Mouse (Mus musculus): ENCODE data around the gene BC037034. TPM values are rescaled to one million over a fixed set of nuclear protein-coding genes. Genes with fewer than 3 reads are reported as not detected.

Gene BC037034
- total RNA-seq, 2 experiments from 2014 or later = 20.6 to 30.4 TPM

DNA sequence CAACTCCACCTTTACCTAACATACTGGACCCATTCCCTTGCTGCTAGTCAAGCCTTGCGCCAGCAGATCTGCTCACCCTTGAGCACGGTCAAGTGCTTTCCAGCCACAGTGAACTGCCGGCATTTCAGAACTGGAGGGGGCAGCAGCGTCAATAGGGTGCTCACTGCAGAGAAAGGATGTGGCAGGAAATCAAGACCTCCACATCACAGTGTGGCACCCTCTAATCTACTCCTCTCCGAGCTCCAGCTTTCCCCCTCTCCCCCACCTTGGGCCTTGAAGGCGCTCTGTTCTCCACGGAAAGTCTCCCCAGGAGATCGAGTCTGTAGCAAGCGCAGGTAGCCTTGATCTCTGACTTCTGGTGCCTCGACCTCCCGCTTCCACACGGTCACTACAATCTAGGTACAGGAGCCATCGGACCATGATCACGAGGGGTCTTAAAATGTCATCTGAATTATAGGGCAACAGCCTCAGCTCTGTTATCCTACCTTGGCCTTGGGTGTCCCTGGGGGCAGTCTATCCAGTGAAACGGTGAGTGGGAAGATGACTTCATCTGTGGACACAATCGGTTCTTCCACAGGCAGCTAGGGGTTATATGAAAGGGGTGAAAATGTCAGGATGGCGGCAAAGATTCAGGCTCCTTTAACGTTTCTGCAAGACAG, 1.1 kb downstream of the BC037034 start:
- peak in 1 of 2 experiments; percentile 20 for DNase-seq

DNA sequence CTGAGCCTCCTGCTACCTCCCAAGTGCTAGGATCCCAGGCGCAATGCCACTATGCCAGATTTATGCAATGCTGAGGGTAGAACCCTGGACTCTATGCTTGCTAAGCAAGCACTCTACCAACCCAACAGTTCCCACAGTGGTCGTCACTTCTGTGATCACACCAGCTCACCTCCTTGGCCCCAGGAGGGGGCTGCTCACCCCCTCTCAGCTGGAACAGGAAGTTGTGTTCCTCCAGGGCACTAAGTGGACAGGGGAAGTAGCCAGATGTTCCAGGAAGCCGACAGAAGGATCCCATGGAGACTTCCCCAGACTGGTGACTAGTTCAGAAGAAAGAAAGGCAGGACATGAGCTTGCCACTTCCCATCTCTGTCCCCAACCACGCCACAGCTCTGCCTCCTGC, 1.8 kb downstream of the BC037034 start:
- no peak for DNase-seq

- DNase-seq = no peak
Measured at GRCm38 (mm10) chr5:138260834-138261233, 3.0 kb downstream of the BC037034 start.

DNA sequence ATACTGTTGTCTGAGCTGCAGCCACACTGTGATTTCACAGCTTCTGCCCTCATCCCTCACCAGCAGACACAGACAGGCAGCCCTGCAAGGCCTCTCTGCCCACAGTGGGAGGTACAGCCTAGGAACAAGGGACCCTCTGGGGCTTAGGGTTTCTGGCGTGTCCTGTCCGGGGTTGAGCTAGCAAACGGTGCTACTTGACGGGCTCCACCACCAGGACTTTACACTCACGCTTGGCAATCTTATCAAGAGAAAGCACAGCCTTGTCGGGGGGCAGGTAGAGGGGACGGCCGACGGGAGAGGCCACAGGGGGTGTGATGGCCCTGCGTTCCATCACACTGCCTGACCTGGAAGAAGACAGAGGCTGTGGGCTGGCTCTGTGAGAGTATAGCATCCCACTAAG, 3.8 kb downstream of the BC037034 start:
- DNase-seq = no peak

DNA sequence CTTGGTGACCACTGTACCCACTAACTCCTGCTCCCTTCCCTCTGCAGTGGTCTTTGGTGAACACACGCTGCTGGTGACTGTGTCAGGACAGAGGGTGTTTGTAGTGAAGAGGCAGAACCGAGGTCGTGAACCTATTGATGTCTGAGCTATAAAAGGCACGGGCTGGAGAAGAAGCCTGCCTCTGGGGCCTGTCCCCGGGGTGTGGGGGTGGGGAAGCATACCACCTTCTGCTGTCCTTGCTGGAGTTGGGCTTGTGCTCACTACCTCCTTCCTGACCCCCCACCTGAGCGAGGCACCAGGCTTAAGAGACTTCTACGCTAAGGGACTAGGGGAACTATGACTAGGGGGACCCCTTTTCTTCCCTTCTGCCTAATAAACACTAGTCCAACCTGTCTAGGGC, 4.8 kb downstream of the BC037034 start:
- DNase-seq = no peak

DNA sequence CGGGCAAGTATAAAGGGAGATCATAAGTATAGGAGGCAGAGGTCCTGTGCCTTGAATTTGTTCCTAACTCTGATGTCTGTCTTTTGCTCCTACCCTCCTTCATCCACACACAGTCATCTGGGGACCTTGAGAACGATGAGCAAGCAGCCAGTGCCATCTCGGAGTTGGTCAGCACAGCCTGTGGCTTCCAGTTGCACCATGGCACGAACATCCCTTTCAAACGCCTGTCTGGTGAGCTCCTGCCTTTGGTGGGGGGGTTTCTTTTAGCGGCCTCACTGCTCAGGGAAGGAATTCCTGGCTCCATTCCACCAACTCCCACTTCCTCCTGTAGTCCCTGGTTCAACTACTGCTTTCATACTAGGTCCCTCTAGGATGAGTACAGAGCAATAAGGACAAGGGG, 5.3 kb downstream of the BC037034 start:
- DNase-seq = peak; percentile 66

- no peak for DNase-seq
Measured at GRCm38 (mm10) chr5:138258078-138258477, 5.8 kb downstream of the BC037034 start.

- DNase-seq = no peak
Measured at GRCm38 (mm10) chr5:138257585-138257978, 6.3 kb downstream of the BC037034 start.

- DNase-seq = no peak
Measured at GRCm38 (mm10) chr5:138256966-138257584, 6.8 kb downstream of the BC037034 start.

DNA sequence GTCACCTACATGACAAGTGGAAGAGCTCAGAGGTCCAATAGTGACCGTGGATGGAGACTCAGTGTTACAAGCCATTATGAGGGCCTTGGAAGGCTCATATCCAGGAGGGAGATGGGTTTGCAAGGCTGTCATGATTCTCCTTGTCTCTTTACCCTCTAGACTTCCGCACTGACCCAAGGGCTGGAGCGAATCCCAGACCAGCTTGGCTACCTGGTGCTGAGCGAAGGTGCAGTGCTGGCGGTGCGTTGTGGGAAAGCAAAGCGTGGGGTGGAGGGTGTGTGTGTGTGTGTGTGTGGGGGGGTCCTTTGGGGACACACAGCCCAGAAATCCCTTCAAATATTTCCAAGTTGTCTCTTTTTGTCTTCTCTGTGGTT, 7.8 kb downstream of the BC037034 start:
- DNase-seq = peak in 1 of 2 experiments; percentile 12

DNA sequence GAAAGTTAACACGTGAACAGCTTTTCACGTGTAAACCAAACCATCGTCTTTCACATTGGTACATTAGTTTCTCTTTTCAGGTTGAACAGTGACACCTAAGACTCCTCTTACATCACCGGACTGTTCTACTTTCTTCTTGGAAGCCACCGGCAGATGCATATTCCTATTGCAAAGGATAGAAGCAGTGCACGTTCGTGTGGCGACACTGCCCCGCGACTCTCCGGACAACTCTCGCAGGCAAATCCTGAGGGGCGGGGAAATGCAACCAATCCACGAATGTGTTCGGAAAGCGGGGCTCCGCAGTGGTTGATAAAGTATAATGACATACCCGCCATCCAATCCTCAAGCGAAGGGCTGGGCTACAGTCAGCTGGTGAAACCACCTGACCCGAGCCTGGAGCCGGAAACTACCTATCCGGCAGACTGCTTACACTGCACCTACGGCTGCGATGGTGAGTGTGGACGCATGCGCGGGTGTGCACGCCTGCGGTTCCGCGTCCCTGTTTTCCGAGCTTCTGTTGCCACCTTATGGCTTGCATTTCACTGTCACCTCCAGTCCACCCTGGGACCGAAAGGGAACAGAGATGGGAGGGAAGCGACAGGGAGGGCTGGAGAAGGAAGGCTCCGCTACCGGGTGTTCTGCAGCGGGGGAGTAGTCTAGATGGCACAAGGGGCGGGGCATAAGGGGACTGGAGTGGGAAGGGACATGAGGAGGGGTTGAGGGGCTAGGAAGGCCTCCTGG, 8.3 kb downstream of the BC037034 start, which contains the start of gene Lamtor4:
Gene Lamtor4, plus strand, starts transcription at position 130 of the 741 bp plus-strand sequence.
- DNase-seq = peak; percentile 95

- DNase-seq = no peak
Measured at GRCm38 (mm10) chr5:138253061-138253460, 10.8 kb downstream of the BC037034 start.

DNA sequence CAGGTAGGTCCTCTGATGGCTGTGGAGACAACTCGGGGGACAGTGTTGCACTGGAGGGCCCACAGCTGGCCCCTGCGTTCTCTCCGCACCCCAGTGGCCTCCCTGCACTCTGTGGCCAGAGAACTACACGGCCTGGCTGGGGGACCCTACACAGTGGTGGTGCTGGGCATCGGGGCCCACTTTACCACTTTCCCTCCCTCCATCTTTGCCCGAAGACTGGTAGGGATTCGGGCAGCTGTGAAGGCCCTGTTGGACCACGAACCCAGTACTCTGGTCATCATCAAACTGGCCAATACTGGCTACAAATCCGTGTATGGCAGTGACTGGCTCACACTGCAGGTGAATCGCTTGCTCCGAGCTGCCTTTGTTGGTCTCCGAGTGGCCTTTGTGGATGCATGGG, 12.7 kb downstream of the BC037034 start:
- DNase-seq = no peak

DNA sequence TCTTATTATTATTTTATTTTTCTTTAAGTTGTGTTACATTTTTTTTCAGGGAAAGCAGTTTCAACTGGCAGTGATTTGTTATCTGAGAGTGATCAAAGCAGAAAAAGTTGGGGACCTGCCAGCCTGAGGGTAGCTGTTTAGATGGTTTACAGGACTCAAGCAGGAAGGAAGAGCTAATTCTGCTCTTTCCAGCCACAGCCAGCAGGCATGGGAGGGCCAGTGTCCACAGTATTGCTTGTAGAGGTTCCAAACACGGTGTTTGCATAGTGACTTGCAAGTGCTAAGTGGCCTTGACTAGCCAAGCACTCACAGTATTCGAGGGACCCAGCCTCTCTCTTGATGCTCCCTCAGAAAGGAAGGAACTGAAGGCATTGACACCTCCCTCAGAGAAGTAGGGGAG, 22.3 kb downstream of the BC037034 start:
- peak; percentile 58 to 64 for DNase-seq

DNA sequence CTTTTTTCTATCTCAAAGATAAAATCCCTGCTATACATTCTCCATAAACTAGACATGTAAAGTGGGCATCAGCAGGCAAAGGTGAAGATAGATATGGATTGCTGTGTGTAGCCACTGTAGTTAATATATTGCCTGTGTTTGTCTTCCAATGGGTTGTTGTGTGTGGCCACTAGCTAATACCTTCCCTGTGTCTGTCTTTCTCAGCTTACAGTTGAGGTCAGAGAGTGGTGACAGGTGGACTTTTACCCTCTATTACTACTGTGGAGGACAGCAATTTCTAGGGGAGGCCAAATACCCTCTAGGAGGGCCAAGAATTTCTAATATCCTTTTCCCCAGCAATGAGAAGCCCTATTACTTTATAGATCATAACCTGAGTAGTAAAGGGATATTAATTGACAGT, 29.6 kb downstream of the BC037034 start:
- no peak for DNase-seq

GRCm38 (mm10) chr5:138233778-138234177, 30.1 kb downstream of the BC037034 start:
- DNase-seq = no peak

GRCm38 (mm10) chr5:138229511-138229910, 34.3 kb downstream of the BC037034 start:
- DNase-seq = no peak

DNA sequence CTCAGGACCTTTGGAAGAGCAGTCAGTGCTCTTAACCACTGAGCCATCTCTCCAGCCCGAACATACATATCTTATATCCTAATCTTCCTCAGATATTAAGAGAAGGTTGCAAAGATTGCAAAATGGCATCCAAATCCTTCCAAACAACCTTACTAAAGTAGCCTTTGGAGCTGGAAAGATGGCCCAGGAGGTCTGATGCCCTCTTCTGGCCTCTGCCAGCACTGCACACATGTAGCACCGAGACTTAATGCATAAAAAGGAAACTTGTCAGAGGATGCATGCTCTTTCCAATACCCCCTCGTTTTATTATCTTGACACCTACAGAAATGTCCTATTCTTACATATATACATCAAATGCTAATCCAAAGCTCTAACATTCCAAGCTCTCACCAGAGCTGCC, 35.8 kb downstream of the BC037034 start:
- peak; percentile 54 to 69 for DNase-seq

GRCm38 (mm10) chr5:138227367-138227766, 36.5 kb downstream of the BC037034 start:
- DNase-seq = no peak

DNA sequence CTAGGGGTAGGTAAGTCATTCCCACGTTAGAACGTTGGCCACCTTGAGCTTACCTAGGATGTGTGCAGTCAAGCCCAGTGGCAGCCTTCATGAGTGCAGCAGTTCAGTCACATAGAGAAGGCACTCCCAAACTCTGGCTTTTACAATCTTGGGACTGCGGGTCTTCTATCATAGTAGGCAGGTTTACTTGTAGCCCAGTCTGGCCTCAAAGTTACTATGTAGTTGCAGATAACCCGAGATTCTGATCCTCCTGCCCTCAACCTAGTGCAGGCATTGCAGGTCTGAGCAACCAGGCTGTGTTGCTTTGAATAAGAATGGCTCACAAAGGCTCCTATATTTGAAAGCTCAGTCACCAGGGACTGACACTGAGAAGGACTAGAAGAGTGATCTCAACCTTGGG, 37.3 kb downstream of the BC037034 start:
- no peak for DNase-seq

- DNase-seq = no peak
Measured at GRCm38 (mm10) chr5:138225700-138226099, 38.1 kb downstream of the BC037034 start, which contains the start of gene Nxpe5. Gene Nxpe5 (plus strand): TSS chr5:138225898.

GRCm38 (mm10) chr5:138223287-138223686, 40.5 kb downstream of the BC037034 start:
- no peak for DNase-seq

DNA sequence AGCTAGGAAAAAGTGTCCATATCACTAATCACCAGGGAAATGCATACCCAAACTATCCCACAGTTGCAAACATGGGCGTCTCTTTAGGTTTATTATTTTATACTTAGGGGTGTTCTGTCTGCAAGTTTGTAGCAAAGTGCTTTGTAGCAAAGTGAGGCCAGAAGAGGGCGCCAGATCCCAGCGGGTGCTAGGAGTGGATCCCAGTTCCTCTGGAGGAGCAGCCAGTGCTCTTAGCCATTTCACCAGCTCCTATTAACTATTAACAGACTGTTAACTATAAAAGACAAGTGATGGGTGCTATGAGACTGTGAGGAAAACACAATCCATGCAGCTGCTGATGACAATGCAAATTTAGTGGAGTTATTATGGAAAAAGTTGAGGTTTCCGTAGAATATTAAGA, 41.7 kb downstream of the BC037034 start:
- peak; percentile 93 to 94 for DNase-seq

All from adrenal gland, postnatal 36 days (tissue).